Mouse (Mus musculus) leukemia stem cell, adult 10-12 weeks (primary cell): ENCODE results near the gene Xdh. TPM values are rescaled to one million over a fixed set of nuclear protein-coding genes. Genes with fewer than 3 reads are reported as not detected.

Source experiments
- polyA plus RNA-seq: library from polyadenylated mRNA; stranded (reverse); fragments of >175 nt; gene quantifications from 2 replicates; pipeline ENCODE4 v1.2.3, GENCODE M21; 2012; ENCODE audit warnings: low replicate concordance

Gene Xdh
- 2.4 and 3.9 TPM in 2 replicates for polyA plus RNA-seq

GRCm38 (mm10) chr17:73950062-73950735 lies at the start of gene Xdh:
Xdh (minus strand) TSS chr17:73950196.

Other genes starting within 250 kb of the Xdh start
- gene Galnt14, start 239.7 kb downstream of the Xdh start, polyA plus RNA-seq: not detected in 2 replicates
- 0.52 and 1.7 TPM in 2 replicates for gene Ehd3, start 146.1 kb downstream of the Xdh start, polyA plus RNA-seq
- gene Srd5a2, start 97.7 kb upstream of the Xdh start, polyA plus RNA-seq: not detected in 2 replicates